ENCODE assay signal across 9 mouse cellular contexts in genomic region chr11:114478736-114479135, GRCm38 (mm10).
DNase-seq lines count a peak whose midpoint lies in the region; ATAC-seq and TF ChIP-seq lines count a peak whose summit lies in the region.
"Had no signal": no experiment of that assay in that cellular context is flagged by ENCODE, and none has a peak within 500 bp of the region (broad histone marks: within the 10 kb centered on the region; RNA-seq: fewer than 3 reads in every experiment).

No protein-coding gene starts in this region.

- H3K4me2 ChIP-seq in forebrain, embryonic 12.5 days = peak overlapping the region; percentile 35
- no peak overlapping the region for H3K4me2 ChIP-seq in forebrain, embryonic 16.5 days (ENCODE audit: low read length)
- no peak overlapping the region for H3K4me2 ChIP-seq in midbrain, embryonic 14.5 days (ENCODE audit: low read length)
- 0 out of 2 replicates have a peak overlapping the region, but pooled peaks have one; percentile 15 for H3K4me2 ChIP-seq in limb, embryonic 11.5 days (ENCODE audit: low read depth, severe bottlenecking)
- no peak overlapping the region for H3K4me2 ChIP-seq in stomach, postnatal 0 days (replicated peaks; ENCODE audit: low read depth)

- H3K9me3 ChIP-seq in forebrain, embryonic 12.5 days = no peaks in the 10 kb centered on the region
- no peaks in the 10 kb centered on the region for H3K9me3 ChIP-seq in forebrain, embryonic 16.5 days (ENCODE audit: control insufficient read depth, low read length)
- H3K9me3 ChIP-seq in midbrain, embryonic 10.5 days (replicated peaks) = no peaks in the 10 kb centered on the region
- H3K9me3 ChIP-seq in midbrain, embryonic 14.5 days (ENCODE audit: control insufficient read depth, low read length) = no peaks in the 10 kb centered on the region
- no peaks in the 10 kb centered on the region for H3K9me3 ChIP-seq in limb, embryonic 11.5 days (ENCODE audit: control insufficient read depth, low read length)
- H3K9me3 ChIP-seq in stomach, postnatal 0 days (ENCODE audit: control insufficient read depth, low read length) = no peaks in the 10 kb centered on the region

- H3K27ac ChIP-seq in forebrain, embryonic 12.5 days = no peak overlapping the region
- no peak overlapping the region for H3K27ac ChIP-seq in forebrain, embryonic 16.5 days (ENCODE audit: low read length)
- peak overlapping the region; percentile 33; the same call in 1 of the 2 replicates for H3K27ac ChIP-seq in midbrain, embryonic 10.5 days (replicated peaks)
- no peak overlapping the region for H3K27ac ChIP-seq in midbrain, embryonic 14.5 days (replicated peaks; ENCODE audit: low read depth, low read length)
- H3K27ac ChIP-seq in limb, embryonic 11.5 days (replicated peaks; ENCODE audit: low read depth, low read length) = no peak overlapping the region; the same call in 1 of the 2 replicates
- no peak overlapping the region for H3K27ac ChIP-seq in stomach, postnatal 0 days (replicated peaks)

- H3K27me3 ChIP-seq in forebrain, embryonic 12.5 days = 0 out of 2 replicates have a peak, but pooled peaks cover 8% of the 10 kb centered on the region
- no peaks in the 10 kb centered on the region for H3K27me3 ChIP-seq in forebrain, embryonic 16.5 days (replicated peaks; ENCODE audit: control insufficient read depth, insufficient read depth, low read length)
- peaks cover 25% of the 10 kb centered on the region for H3K27me3 ChIP-seq in midbrain, embryonic 10.5 days (ENCODE audit: low read depth, poor library complexity, severe bottlenecking)
- no peaks in the 10 kb centered on the region for H3K27me3 ChIP-seq in midbrain, embryonic 14.5 days (ENCODE audit: control insufficient read depth, insufficient read depth, low read length)
- 0 out of 2 replicates have a peak, but pooled peaks cover 2% of the 10 kb centered on the region for H3K27me3 ChIP-seq in limb, embryonic 11.5 days (ENCODE audit: control insufficient read depth, insufficient read depth, low read length)
- no peaks in the 10 kb centered on the region; the same call in 1 of the 2 replicates for H3K27me3 ChIP-seq in stomach, postnatal 0 days (ENCODE audit: control insufficient read depth, insufficient read depth, low read length)

- 13% methylated on average over 7 of the region's 7 CpGs for WGBS in forebrain, embryonic 12.5 days
- 6% methylated on average over 7 of the region's 7 CpGs for WGBS in forebrain, embryonic 16.5 days
- WGBS in midbrain, embryonic 10.5 days = 15% methylated on average over 7 of the region's 7 CpGs
- 16% methylated on average over 7 of the region's 7 CpGs for WGBS in midbrain, embryonic 14.5 days
- WGBS in limb, embryonic 11.5 days = 6% methylated on average over 7 of the region's 7 CpGs
- WGBS in stomach, postnatal 0 days = 10% methylated on average over 7 of the region's 7 CpGs

- TF ChIP-seq CTCF in stomach, postnatal 0 days (IDR thresholded peaks at IDR 0.05; ENCODE audit: low read depth) = no peak

- H3K9ac ChIP-seq in forebrain, embryonic 12.5 days = no peak overlapping the region
- no peak overlapping the region for H3K9ac ChIP-seq in forebrain, embryonic 16.5 days (replicated peaks; ENCODE audit: low read depth, low read length)
- H3K9ac ChIP-seq in midbrain, embryonic 14.5 days (replicated peaks; ENCODE audit: low read length) = no peak overlapping the region
- no peak overlapping the region for H3K9ac ChIP-seq in limb, embryonic 11.5 days (ENCODE audit: low read length)
- H3K9ac ChIP-seq in stomach, postnatal 0 days (ENCODE audit: low read length) = no peak overlapping the region

- no peak for DNase-seq in midbrain, embryonic 10.5 days (ENCODE audit: low spot score)
- no peak for DNase-seq in midbrain, embryonic 14.5 days
- no peak for DNase-seq in limb, embryonic 11.5 days (ENCODE audit: low spot score)
- DNase-seq in stomach, postnatal 0 days (ENCODE audit: low spot score) = no peak
- DNase-seq in left cerebral cortex, adult 11 months (ENCODE audit: low spot score) = no peak

- peak; percentile 64 for ATAC-seq in forebrain, embryonic 12.5 days (ENCODE audit: low FRiP score)
- ATAC-seq in forebrain, embryonic 16.5 days = no peak
- no peak for ATAC-seq in midbrain, embryonic 14.5 days (ENCODE audit: low FRiP score, low TSS enrichment)
- ATAC-seq in limb, embryonic 11.5 days (ENCODE audit: insufficient number of reproducible peaks, low FRiP score, low TSS enrichment, low read depth) = no peak
- ATAC-seq in stomach, postnatal 0 days (ENCODE audit: low FRiP score, low TSS enrichment) = peak; percentile 57; the same call in 1 of the 2 replicates
- ATAC-seq in activated CD4-positive, CD25-positive, alpha-beta regulatory T cell, adult 4 months = no peak

- H3K36me3 ChIP-seq in forebrain, embryonic 12.5 days (replicated peaks) = no peaks in the 10 kb centered on the region
- no peaks in the 10 kb centered on the region for H3K36me3 ChIP-seq in forebrain, embryonic 16.5 days (ENCODE audit: control insufficient read depth, insufficient read depth)
- H3K36me3 ChIP-seq in midbrain, embryonic 10.5 days = no peaks in the 10 kb centered on the region
- no peaks in the 10 kb centered on the region for H3K36me3 ChIP-seq in midbrain, embryonic 14.5 days (ENCODE audit: control insufficient read depth, insufficient read depth, low read length)
- no peaks in the 10 kb centered on the region for H3K36me3 ChIP-seq in limb, embryonic 11.5 days (ENCODE audit: control insufficient read depth, insufficient read depth, low read length)
- H3K36me3 ChIP-seq in stomach, postnatal 0 days (ENCODE audit: control insufficient read depth, insufficient read depth, low read length) = no peaks in the 10 kb centered on the region
- H3K36me3 ChIP-seq: G1E had no signal

- H3K4me3 ChIP-seq in forebrain, embryonic 12.5 days (replicated peaks) = no peak overlapping the region; the same call in 1 of the 2 replicates
- no peak overlapping the region for H3K4me3 ChIP-seq in forebrain, embryonic 16.5 days (replicated peaks; ENCODE audit: low read length)
- peak overlapping the region; percentile 14; the same call in 1 of the 2 replicates for H3K4me3 ChIP-seq in midbrain, embryonic 10.5 days
- H3K4me3 ChIP-seq in midbrain, embryonic 14.5 days (replicated peaks; ENCODE audit: low read depth, low read length) = no peak overlapping the region
- H3K4me3 ChIP-seq in limb, embryonic 11.5 days (ENCODE audit: low read depth, low read length) = no peak overlapping the region
- no peak overlapping the region for H3K4me3 ChIP-seq in stomach, postnatal 0 days (ENCODE audit: low read depth, low read length)

- TF ChIP-seq EP300 in stomach, postnatal 0 days (optimal IDR thresholded peaks at IDR 0.05) = no peak

- peaks cover 27% of the 10 kb centered on the region for H3K4me1 ChIP-seq in forebrain, embryonic 12.5 days
- peaks cover 11% of the 10 kb centered on the region for H3K4me1 ChIP-seq in forebrain, embryonic 16.5 days (replicated peaks; ENCODE audit: control insufficient read depth, insufficient read depth, low read length)
- H3K4me1 ChIP-seq in midbrain, embryonic 10.5 days = peaks cover 49% of the 10 kb centered on the region
- peaks cover 15% of the 10 kb centered on the region; the same call in 1 of the 2 replicates for H3K4me1 ChIP-seq in midbrain, embryonic 14.5 days (ENCODE audit: control insufficient read depth, insufficient read depth, low read length)
- H3K4me1 ChIP-seq in limb, embryonic 11.5 days (ENCODE audit: control insufficient read depth, insufficient read depth, low read length) = peaks cover 6% of the 10 kb centered on the region
- no peaks in the 10 kb centered on the region for H3K4me1 ChIP-seq in stomach, postnatal 0 days (replicated peaks; ENCODE audit: control insufficient read depth, insufficient read depth)

Comparison
In these comparisons a context has a peak if more than half of its experiments do, and no peak if none do; other contexts are left out.
1. ATAC-seq: peak in forebrain, embryonic 12.5 days (single experiment) and stomach, postnatal 0 days (single experiment); none in forebrain, embryonic 16.5 days (single experiment), midbrain, embryonic 14.5 days (single experiment), limb, embryonic 11.5 days (single experiment) and activated CD4-positive, CD25-positive, alpha-beta regulatory T cell, adult 4 months (single experiment).
2. H3K4me2 ChIP-seq: peak in forebrain, embryonic 12.5 days (single experiment) and limb, embryonic 11.5 days (single experiment); none in forebrain, embryonic 16.5 days (single experiment), midbrain, embryonic 14.5 days (single experiment) and stomach, postnatal 0 days (single experiment).